In genomic region chr19:57197043-57197817, GRCm38 (mm10) we compare ENCODE assay signal across 8 mouse cellular contexts.
A peak's percentile ranks its signal among the peaks of the same experiment; 100 is the strongest.
DNase-seq lines count a peak whose midpoint lies in the region; ATAC-seq lines count a peak whose summit lies in the region.

No protein-coding gene starts in this region.

- H3K27me3 ChIP-seq in hindbrain, embryonic 16.5 days (replicated peaks; ENCODE audit: control insufficient read depth, insufficient read depth, low read length) = no peaks in the 10 kb centered on the region
- H3K27me3 ChIP-seq in midbrain, embryonic 11.5 days (ENCODE audit: control insufficient read depth, insufficient read depth, low read length) = peaks cover 3% of the 10 kb centered on the region

- H3K36me3 ChIP-seq in hindbrain, embryonic 16.5 days (ENCODE audit: control insufficient read depth, insufficient read depth, low read length) = no peaks in the 10 kb centered on the region
- no peaks in the 10 kb centered on the region for H3K36me3 ChIP-seq in midbrain, embryonic 11.5 days (ENCODE audit: control insufficient read depth, insufficient read depth, low read length)

- peak overlapping the region; percentile 42 for H3K4me3 ChIP-seq in hindbrain, embryonic 16.5 days (ENCODE audit: low read length)
- peak overlapping the region; percentile 43 for H3K4me3 ChIP-seq in midbrain, embryonic 11.5 days (ENCODE audit: low read depth, low read length)

- peak overlapping the region; percentile 58 for H3K9ac ChIP-seq in hindbrain, embryonic 16.5 days (ENCODE audit: low read depth, low read length)
- H3K9ac ChIP-seq in midbrain, embryonic 11.5 days (ENCODE audit: low read length) = peak overlapping the region; percentile 48

- intact Hi-C loops in left cerebral cortex, postnatal 4 days (cut with DNase I) = loop anchor here (10.0 kb wide), 1 partner anchor 118 kb away; the partner anchor contains the start of gene Ablim1

- H3K27ac ChIP-seq in hindbrain, embryonic 16.5 days (ENCODE audit: low read depth, low read length) = peak overlapping the region; percentile 73
- H3K27ac ChIP-seq in midbrain, embryonic 11.5 days (ENCODE audit: low read depth, low read length) = no peak overlapping the region

- no peak for ATAC-seq in CD4-positive, CD25-positive, alpha-beta regulatory T cell, adult 4 months
- ATAC-seq in hindbrain, embryonic 16.5 days = peak; percentile 62
- peak; percentile 68; the same call in 1 of the 2 replicates for ATAC-seq in midbrain, embryonic 11.5 days (ENCODE audit: low FRiP score)

- whole genome bisulfite sequencing in hindbrain, embryonic 16.5 days = 1% methylated on average over 37 of the region's 37 CpGs
- 1% methylated on average over 37 of the region's 37 CpGs for WGBS in midbrain, embryonic 11.5 days

- peak; percentile 32 for DNase-seq in CD4-positive, CD25-positive, alpha-beta regulatory T cell, adult 2 months (ENCODE audit: low read depth, low spot score)
- DNase-seq in cerebellum, postnatal 10 days = peak; percentile 70 to 73
- DNase-seq in gastrocnemius, adult 8-10 months (ENCODE audit: low spot score in 2 of 2) = peak; percentile 43 to 66
- DNase-seq in left cerebral cortex, postnatal 4 days = peak; percentile 38
- peak; percentile 90 for DNase-seq in midbrain, embryonic 11.5 days (ENCODE audit: low spot score, missing footprints)
- peak; percentile 15 to 19 for DNase-seq in spleen, postnatal 36 days (ENCODE audit: low spot score in 2 of 2)

- peak overlapping the region; percentile 84 for H3K4me2 ChIP-seq in hindbrain, embryonic 16.5 days (ENCODE audit: low read length)
- H3K4me2 ChIP-seq in midbrain, embryonic 11.5 days = peak overlapping the region; percentile 87

- H3K9me3 ChIP-seq in hindbrain, embryonic 16.5 days (ENCODE audit: control insufficient read depth, low read length) = no peaks in the 10 kb centered on the region
- H3K9me3 ChIP-seq in midbrain, embryonic 11.5 days (ENCODE audit: control insufficient read depth, low read length) = no peaks in the 10 kb centered on the region

- H3K4me1 ChIP-seq in hindbrain, embryonic 16.5 days (ENCODE audit: control insufficient read depth, insufficient read depth, low read depth, low read length) = peaks cover 33% of the 10 kb centered on the region
- peaks cover 25% of the 10 kb centered on the region for H3K4me1 ChIP-seq in midbrain, embryonic 11.5 days (ENCODE audit: control insufficient read depth, insufficient read depth, low read length)

Comparison
In these comparisons a context has a peak if more than half of its experiments do, and no peak if none do; other contexts are left out.
1. DNase-seq: peak in every context shown above with its lines; median percentile 90 in midbrain, embryonic 11.5 days; 72 in cerebellum, postnatal 10 days; 54 in gastrocnemius, adult 8-10 months; 38 in left cerebral cortex, postnatal 4 days; 32 in CD4-positive, CD25-positive, alpha-beta regulatory T cell, adult 2 months; 17 in spleen, postnatal 36 days.